Mouse (Mus musculus): ENCODE measurements around the gene Nxnl1.

Nxnl1 gene

GRCm38 (mm10) chr8:71558071-71558957 lies 8.1 kb downstream of the Nxnl1 start, which contains the start of gene Tmem221:
Gene Tmem221, minus strand, starts transcription at chr8:71558871.
- in situ Hi-C loops (cut with MboI, MseI), result no loop called here

DNA sequence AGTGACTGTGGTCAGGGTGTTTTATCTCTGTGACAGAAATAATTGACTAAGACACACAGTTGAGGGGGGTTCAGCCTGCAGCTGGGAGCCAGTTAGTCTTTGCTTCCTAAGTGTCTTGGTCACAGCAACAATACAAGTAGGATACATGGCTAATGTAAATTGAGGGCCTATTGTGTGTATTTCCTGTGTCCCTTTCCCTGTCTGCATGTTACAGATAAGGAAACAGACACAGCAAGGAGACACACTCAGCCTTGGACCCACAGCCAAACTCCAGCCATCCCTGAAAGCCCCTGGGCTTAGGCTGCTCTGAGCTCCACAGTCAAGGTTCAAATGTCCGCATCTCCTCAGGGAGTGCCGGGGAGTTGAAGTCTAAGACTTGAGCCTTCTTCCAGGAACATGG lies 11.8 kb downstream of the Nxnl1 start:
- in situ Hi-C loops (cut with MboI, MseI), result no loop called here

DNA sequence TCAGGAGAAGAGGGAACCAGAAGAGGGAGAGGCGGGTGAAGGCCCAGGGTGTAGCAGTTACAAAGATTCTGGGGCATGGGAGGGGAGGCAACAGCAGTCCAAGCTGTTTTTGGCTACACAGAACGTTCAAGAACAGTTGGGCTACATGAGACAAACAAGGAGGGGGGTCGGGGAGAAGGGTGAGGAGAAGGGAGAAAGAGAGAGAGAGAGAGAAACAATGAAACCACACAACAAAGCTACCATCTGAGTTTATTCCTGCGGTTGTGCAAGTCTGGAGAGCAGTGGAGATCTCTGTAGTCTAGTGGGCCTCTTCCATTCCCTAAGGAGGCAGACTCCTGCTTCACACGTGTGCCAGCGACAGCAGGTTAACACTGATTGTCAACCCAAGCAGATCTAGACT lies 12.4 kb downstream of the Nxnl1 start:
- in situ Hi-C loops (cut with MboI, MseI), result no loop called here

GRCm38 (mm10) chr8:71552770-71553169 lies 13.6 kb downstream of the Nxnl1 start:
- in situ Hi-C loops (cut with MboI, MseI), result no loop called here

DNA sequence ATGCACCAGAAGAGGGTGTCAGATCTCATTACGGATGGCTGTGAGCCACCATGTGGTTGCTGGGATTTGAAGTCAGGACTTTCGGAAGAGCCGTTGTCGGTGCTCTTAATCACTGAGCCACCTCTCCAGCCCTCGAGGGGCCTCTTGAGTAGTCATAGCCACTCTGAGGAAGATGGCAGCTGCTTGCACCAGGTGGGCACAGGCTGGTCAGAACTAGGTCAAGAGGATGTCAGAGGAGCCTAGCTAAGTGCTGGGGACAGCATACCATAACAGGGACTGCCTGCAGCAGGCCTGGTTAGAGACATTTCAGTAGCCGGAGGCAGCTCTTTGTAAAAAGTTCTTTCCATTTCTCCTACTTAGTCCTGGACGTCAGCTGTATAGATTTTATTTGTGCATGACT lies 15.6 kb downstream of the Nxnl1 start:
- in situ Hi-C loops (cut with MboI, MseI), result no loop called here

DNA sequence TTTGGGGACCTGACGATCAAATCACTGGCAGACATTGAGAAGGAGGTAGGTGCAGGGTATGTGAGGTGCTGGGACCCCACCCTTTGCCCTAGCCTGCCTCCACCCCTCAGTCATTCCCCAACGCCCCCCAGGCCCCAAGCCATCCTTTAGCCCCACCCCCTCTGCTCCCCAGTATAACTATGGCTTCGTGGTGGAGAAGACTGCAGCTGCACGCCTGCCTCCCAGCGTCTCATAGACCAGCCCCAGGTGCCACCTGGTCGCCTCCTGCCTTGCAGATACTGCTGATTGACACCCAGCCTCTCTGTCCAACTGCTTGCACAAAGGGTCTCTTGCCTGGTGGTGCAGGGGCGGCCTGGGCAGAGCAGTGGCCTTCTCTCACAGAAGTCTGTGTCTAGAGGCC lies 18.8 kb downstream of the Nxnl1 start:
- in situ Hi-C loops (cut with MboI, MseI), result no loop called here

DNA sequence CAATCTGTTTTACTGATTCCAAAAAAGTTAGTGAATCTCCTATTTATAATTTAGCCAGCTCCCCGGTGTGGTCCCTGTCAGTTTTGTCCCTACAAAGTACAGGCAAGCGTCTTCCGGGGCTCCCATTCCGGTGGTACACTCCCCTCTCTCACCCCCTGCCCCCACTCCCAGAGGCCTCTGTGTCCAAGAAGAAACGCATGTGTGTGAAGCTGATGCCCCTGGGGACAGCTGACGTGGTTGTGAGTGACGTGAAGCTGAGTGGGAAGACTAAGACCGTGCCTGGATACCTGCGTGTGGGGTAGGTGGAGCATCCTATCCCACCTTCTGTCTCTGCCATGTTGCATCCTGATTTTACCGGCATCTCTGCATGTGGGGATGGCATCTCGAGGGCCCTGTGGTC lies 21.3 kb downstream of the Nxnl1 start:
- in situ Hi-C loops (cut with MboI, MseI), result no loop called here

DNA sequence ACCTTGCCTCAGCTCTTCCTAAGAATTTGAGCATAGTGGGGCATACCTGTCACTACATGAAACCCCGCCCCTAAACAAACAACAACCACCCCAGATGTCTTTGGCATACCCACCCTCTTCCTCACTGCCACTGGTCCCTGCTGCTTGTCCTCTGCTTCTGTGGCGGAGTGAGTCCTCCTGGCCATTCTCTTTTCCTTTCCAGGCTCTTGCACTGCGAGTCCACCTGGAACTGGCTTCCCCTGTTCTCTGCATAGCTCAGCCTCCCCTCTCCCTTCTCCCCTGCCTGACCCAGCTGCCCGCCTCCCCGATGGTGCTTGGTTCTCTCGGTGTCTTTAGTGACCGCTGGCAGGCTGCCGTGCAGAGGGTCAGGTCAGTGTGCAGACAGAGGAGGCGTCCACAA lies 22.6 kb downstream of the Nxnl1 start:
- in situ Hi-C loops (cut with MboI, MseI), result no loop called here

DNA sequence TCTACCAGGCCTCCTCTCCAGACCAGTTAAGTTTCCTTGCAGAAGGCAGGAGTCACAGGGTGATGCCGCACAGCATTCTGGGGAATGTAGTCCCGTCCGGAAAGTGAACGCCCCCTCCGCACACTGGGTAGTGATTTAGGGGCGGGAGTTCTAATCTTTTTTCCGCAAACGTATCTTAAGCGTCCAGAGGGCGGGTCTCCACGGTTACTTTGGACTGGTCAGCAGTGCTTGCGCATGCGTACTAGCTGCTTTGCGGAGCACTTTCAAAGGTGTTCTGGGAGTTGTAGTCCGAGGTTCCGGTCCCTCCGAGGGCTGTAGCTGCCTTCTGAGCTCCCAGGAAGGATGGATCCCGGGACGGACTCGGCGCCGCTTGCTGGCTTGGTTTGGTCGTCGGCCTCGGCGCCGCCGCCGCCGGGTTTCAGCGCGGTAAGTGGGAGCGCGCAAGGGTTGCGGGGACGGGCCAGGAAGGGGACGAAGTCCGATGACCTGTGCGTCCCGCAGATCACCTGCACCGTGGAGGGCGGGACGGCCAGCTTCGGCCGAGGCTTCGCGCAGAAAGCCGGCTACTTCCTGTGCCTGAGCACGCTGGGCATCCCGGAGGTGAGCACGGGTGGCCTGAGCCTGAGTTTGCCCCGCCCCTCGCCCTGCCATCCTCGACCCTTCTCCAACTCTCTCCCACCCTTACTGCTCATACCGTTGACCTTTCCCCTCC lies 23.6 kb downstream of the Nxnl1 start, which contains the start of gene Mvb12a:
Gene Mvb12a, plus strand, starts transcription at position 291 of the 712 bp plus-strand sequence.
- in situ Hi-C loops (cut with MboI, MseI), result no loop called here

DNA sequence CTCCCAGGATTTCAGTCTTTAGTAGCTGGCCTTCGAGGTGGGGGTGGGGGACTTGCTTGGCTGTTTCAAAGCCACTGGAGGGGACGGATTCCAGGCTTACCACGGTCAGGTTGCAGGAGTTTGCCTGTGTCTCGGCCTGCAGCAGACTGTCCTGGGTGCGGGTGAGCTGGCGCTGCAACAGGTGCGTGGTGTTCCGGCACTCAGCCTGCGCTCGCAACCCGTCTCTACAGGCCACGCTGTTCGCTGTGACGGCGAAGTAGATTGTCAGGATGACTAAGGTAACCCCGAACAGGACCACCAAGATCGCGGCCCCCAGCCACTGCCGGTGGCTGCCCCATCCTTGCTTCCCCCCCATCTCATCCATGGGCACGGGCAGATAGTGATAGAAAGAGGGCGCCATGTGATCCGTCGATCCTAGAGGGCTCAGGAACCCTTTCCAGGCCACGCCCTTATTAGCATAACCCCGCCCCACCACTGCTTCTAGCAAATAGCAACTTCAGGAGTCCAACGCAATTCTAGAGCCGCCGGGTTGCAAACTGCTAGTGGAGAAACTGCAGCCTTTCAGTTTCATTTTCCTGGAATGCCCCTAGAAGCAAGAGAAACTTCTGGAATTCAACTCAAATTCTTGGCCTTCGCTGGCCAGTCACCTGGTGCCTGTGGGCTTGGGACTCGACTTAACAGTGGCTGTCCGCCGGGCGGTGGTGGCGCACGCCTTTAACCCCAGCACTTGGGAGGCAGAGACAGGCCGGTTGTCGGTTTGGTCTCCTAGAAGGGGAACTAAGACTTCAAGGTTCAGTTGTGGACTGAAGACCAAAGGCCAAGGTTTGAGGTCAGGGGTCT lies 29.2 kb downstream of the Nxnl1 start, which contains the start of gene Bst2:
Gene Bst2, minus strand, starts transcription at position 429 of the 840 bp plus-strand sequence.
- in situ Hi-C loops (cut with MboI, MseI), result loop anchor here (5.0 to 10.0 kb wide), 2 partner anchors 50 to 1912 kb away; partner anchors contain the start of genes Ano8, Gtpbp3 and Zfp868

DNA sequence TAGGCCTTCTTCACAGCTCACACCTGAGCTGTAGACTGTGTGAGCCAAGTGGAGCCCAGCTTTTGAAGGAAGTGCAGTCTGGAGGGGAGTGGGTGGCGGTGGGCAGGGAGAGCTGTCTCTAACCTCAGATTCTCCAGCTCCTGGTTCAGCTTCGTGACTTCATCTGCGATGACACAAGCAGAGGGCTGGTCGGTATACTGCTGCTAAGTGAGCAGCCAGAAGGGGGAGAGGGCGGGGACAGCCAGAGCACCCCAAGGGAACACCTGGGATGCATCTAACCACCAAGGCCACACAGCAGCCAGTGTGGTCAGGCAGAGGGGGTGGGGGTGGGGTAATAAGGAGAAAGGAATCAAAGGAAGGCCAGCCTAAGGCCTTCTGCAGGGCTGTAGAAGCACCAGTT lies 30.7 kb downstream of the Nxnl1 start:
- in situ Hi-C loops (cut with MboI, MseI), result loop anchor here (5.0 to 10.0 kb wide), 2 partner anchors 48 to 1911 kb away; partner anchors contain the start of genes Ano8, Gtpbp3 and Zfp868

DNA sequence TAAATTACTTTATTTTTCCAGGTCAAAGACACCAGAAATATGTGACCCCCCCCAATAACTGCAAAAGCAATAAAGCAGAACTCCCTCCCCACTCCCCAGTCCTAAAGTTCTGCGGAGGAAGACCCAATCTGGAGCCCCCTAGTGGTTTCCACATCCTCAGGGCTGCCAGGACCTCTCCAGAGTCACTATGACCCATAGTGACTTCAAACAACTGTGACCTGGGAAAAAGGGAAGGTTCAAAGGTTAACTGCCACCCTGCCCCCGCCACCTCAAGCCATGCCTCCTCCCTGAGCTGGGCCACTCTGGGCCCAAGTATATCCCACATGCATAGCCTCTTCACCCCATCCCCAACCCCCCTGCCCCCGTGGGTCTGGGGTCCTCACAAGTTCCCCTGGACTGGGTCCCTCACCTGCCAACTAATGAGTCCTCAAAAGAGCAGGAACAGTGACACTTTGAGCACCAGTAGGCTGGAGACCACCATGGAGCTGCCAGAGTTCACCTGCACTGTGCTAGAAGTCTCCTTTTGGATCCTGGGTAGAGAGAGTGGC lies 32.1 kb downstream of the Nxnl1 start:
- in situ Hi-C loops (cut with MboI, MseI), result loop anchor here (10.0 kb wide), 1 partner anchor 1910 kb away; the partner anchor contains the start of gene Zfp868

- in situ Hi-C loops (cut with MboI, MseI), result loop anchor here (10.0 kb wide), 1 partner anchor 1906 kb away; the partner anchor contains the start of gene Zfp868
Observed at GRCm38 (mm10) chr8:71530735-71531467, 35.5 kb downstream of the Nxnl1 start.

DNA sequence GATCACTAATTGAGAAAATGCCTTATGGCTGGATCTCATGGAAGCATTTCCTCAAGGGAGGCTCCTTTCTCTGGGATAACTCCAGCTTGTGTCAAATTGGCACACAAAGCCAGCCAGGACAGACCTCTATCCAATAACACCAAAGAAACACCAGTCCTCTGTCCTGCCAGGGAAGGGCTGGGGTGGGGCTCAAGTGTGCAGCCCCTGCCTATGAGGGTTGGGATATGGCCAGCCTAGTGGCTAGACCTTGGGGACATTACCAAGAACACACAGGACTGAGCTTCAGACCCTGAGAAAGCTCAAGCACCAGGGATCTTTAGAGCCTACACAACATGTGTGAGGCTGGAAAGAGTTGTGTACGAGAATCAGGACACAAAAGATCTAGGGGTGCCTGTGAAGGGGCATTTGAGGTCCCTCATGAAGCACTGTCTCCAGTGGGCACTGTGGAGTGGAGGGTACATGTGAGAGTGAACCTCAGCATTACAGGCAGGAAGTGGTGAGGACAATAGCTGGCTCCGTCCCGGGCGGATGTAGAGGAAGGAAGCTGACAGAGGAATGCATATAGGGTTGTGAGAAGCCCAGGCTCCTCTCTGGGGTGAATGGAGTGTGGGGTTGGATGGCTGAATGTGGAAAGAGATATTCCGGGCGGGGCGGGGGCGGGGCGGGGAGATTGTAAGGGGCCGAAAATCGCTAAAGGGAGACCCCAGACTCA lies 37.9 kb downstream of the Nxnl1 start:
- in situ Hi-C loops (cut with MboI, MseI), result no loop called here

- in situ Hi-C loops (cut with MboI, MseI), result no loop called here
Observed at GRCm38 (mm10) chr8:71527162-71527870, 39.1 kb downstream of the Nxnl1 start.

DNA sequence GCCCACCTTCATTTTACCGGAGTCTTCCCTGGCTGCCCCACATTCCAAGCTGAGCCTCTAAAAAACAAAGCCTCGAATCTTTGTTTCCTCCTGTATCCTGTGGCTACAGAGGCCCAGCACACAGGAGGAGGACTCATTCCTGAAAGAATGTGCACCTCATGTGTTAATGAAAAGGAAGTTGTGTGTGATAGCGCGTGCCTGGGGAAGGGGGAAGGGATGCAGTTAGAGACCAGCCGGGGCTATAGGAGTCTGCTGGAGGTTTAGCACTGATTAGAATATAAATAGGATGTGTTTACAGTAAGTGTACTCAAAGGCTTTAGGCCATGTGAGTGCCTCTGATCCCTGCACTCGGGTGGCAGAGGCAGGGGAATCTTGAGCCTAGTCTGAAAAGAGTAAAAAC lies 40.1 kb downstream of the Nxnl1 start:
- in situ Hi-C loops (cut with MboI, MseI), result no loop called here

DNA sequence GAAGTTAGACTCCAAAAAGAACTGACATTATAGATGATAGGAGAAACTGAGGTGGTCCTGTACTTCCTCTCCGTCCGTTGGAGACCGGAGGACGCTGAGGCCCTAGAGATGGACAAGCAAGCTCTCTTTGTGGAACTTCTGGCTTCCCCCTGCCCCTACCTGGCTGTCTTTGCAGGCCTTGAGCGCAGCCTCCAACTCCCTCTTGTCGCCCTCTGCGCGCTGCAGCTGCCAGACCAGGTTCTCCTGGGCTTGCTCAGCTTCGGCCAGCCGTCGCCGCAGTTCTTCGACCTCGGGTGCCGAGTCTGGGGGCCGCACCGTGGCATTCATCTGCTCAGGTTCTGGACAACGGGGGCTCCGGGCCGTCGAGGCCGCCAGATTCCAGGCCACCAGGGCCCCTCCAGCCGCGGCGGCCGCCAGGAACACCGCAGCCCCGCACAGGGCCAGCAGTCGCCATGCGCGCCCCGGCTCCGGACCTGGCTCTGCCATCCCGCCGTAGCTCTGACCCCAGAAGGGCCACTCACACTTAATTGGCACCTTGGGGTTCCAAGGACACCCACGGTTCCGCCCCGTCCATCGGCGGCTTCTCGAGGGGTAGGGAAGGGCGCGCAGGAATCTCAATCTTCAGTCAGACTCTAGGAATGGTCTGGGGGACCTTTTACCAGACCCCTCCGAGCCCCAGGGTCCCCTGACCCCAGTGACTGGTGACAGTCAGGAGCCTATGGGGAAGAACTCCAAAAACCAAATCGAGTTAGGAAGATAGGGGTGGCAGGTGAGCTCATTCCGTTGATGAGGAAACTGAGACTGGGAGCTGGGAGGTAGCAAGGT lies 41.0 kb downstream of the Nxnl1 start, which contains the start of gene Ccdc194:
Gene Ccdc194, minus strand, starts transcription at position 486 of the 825 bp plus-strand sequence.
- in situ Hi-C loops (cut with MboI, MseI), result no loop called here

GRCm38 (mm10) chr8:71521634-71522033 lies 44.8 kb downstream of the Nxnl1 start:
- in situ Hi-C loops (cut with MboI, MseI), result loop anchor here (5.0 kb wide), 1 partner anchor 79 kb away; no protein-coding TSS in a partner anchor
